Mouse (Mus musculus): ENCODE results near the gene Gm8126. TPM values are rescaled to one million over a fixed set of nuclear protein-coding genes. Genes with fewer than 3 reads are reported as not detected.
"Not testable (repeated sequence)": the region's sequence is repeated elsewhere in the genome, so short reads cannot be mapped to it uniquely, and the experiment has no call there.

The Gm8126 gene
- polyA plus RNA-seq (2017; shearing (Covaris generic)): not detected

DNA sequence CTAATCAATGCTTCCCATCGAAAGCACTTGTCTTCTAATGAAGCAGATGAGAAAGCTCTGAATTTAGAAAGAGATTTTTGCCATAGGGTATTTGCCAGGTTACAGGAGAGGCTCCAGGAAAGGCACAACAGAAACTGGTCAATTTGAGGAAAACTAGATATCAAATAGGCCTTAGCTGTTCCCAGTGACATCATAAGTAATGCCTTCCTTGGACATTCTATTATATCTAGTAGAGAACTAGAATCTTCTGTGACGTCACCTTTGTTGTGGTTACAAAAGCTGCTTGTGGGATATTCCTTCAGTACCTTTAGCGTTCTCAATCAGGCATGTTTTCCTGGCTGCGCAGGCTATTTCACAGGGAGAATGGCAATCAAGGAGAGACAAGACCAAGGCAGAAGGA lies at the start of gene Gm8126:
Gene Gm8126, plus strand, starts transcription at position 301 of the 400 bp plus-strand sequence.
- not testable (repeated sequence) for ATAC-seq

DNA sequence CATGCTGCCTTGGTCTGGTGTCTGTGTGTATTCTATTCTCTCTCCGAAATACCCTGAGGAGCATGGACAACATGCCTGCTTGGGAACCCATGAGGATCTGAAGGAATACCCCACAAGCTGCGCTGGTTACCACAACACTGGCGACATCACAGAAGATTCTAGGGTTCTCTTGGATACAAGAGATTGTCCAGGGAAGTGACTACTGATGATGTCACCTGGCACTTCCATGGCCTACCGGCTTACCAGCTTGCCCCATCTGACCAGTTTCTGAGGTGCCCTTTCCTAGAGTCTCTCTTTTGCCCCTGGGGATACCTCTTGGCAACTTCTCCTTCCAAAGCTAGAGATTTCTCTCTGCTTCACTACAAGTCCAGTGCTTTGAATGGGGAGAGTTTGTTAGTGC lies 23.2 kb upstream of the Gm8126 start, which contains the start of gene Gm8122:
Gene Gm8122, minus strand, starts transcription at position 101 of the 400 bp plus-strand sequence.
- not testable (repeated sequence) for ATAC-seq

DNA sequence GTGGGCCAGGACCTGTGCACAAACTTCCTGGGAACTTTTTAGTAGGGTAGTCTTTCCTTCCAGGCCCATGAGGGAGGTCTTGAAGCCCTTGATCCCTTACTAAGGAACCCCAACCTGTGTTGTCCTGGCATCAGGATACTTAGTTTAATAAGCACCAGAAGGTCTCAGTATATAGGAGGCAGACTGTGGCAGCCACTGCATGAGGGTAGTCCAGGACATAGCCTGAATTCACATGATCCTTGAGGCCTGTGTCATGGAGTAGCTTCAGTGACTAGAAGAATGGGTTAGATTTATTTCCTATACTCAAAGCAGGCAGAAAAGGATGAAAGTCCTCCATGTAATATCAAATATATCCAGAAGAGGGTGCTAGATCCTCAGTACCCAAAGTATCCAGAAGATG lies 20.7 kb upstream of the Gm8126 start:
- not testable (repeated sequence) for ATAC-seq

DNA sequence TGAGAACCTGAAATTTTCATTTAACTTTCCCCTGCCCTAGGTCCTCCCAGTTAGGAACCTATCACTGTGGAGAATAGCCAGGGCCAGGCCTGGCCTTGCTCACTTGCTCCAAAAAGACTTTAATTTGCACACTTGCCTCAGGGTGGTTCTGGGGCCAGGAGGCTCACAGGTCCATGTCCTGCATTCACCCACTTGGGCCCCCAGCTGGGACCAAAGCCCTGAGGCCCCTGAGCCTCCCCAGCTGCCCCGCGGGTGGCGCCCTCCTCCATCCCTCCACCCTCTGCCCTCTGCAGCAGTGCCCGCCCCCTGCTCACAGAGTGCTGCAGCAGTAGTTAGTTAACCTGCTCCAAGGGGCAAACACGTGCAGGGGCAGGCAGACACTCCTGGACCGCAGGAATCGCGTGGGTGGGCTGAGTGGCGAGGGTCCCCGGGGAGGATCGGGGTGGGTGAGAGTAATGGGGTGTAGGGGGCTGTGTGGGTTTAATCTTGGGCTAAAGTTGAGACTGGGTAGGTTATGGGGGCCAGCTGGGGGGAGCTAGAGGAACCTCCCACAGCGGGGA lies 8.8 kb upstream of the Gm8126 start:
- ATAC-seq: not testable (repeated sequence)

DNA sequence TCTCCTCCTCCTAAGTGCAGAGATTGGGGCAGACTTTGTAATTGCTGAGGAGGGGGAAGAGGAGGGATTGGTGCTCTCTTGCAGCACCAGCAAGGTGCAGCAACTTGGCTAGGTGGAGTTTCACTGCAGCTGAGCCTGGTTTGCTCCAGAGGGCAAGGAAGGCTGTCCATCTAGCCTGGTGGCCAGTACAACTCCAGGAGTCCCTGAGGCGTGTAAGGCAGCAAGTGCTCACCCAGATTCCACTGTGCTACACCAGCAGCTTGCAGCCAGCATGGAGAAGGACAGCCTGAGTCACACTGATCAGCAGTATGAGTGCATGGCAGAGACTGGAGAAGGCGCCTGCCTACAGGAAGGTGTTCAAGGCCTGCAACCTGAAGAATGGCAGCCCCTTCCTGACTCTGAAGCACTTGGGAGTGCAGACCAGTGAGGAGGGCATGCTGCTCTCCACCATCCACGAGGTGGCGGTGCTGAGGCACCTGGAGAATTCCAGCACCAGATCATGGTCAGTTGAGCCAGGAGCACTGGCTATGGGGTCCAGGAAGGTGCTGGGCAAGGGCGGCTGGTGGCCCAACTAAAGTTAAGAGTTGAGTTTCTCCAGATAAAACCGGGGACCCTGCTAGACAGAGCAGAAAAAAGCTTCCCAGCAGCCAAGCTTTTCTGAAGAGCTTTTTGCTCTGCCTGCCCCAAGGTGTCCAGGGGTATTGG lies 7.7 kb upstream of the Gm8126 start:
- ATAC-seq: not testable (repeated sequence)

DNA sequence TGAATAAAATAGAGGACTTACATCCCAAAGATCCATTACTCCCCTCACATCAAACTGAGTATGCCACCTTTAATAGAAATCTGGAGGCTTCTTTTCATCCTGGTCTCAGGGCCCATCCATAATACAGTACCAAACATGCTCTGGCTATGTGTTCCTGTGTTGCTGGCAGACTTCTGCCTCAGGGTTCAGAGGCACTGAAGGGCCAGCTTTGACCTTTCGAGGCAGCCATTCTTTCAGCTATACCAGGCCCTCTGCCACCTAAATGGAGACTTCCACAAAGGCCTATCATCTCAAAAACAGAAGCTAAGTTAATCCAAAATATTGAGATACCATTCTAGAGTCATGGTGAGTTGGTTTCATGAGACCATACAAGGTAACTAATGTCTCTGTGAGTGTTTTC lies 1.9 kb upstream of the Gm8126 start:
- ATAC-seq: not testable (repeated sequence)

DNA sequence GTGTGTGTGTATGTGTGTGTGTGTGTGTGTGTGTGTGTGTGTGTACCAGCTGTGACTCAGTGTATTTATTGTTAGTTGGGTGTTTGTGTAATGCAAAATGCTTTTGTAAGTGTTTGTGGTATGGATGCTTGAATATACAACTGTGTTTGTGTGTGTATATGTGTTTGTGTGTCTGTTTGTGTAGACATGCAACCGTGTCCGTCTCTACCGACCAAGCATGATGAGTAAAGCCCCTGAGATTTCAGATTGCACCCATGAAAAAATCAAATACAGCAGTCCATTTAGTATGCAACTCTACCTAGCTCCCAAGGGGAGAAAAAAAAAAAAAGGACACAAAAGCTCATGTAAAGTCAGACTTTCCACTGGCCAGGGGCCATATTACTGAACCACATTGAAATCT lies 5.0 kb downstream of the Gm8126 start:
- not testable (repeated sequence) for ATAC-seq

DNA sequence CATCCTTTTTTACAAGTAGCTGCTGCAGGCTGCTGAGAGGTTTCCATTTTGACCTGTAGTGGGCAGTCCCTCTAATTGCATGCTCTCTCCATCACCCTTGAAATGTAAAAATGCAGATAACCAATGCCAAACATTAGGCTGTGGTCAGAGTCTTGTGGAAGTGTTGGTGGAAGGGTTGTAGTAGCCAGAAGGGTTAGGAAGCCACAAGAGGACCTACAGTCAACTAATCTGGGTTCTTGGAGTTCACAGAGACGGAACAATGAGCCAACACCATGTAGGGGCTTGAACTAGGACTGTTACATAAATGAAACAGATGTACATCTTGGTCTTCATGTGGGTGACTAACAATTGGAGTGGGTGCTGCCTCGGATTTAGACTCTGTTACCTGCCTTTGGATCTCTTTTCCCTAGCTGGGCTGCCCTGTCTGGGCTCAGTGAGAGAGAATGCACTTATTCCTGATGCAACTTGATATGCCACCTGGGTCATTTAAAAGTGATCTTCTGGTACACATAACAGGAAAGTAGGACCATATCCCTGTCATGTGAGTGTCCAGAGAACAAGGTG lies 10.2 kb downstream of the Gm8126 start:
- not testable (repeated sequence) for ATAC-seq

DNA sequence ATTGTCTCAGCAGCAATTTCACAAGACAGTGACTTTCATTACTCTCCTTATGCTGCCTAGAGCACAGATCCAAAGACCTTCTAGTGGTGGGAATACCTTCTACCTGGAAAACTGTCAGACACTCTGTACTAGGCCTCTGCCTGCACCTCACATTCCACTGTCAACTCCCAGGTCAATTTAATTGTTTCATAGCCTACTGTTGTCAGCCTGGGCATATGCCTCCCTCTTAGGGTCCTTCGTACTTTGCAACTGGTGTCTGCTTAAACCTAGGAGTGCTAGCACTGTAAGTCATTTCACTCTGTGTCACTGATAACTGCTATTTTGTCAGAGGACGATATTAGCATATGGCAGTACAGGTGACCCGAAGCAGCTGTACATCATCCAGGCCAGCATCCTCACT lies 10.8 kb downstream of the Gm8126 start:
- not testable (repeated sequence) for ATAC-seq

DNA sequence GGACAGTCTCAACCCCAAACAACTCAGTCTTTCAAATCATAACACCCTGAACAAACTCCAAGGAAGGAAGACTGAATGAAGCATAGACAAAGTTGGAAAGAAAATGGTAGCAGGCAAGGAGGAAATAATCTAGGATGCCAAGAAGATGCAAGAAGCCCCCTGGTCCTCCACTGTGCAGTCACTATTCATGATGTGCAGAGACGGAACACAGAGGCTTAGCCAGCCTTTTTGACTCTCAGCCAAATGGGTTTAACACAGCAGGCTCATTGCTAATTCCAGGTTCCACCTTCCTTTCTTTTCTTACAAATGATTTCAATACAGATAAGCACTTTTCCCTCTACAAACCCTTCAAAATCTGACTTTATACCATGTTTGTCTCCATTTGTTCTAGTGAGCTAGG lies 14.7 kb downstream of the Gm8126 start:
- ATAC-seq: not testable (repeated sequence)

DNA sequence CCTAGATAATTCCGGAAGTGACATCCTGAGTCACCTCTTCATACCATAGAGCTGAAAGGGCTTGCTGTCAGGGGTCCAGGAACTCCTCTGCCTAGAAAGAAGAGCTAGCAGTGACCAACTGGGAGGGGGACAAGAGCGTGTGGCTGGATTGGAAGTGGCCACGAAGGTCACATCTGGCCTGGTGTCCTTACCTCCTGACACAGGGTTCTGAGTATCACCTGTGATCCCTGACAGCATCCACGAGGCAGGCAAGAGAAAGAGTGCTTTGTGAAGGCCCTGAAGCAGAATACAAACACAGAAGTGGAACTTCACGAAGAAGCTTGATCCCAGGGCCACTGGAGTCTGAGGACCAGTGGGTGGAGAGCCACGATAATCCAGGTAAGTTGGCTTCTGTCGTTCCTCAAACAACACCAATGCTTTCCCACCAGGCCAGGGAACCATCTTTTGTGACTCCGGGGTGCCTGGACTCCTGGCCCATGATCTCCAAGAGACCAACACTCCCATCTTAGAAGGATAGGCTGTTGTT lies 16.6 kb downstream of the Gm8126 start, which contains the start of gene Gm9732:
Gene Gm9732, plus strand, starts transcription at position 51 of the 526 bp plus-strand sequence.
- not testable (repeated sequence) for ATAC-seq

DNA sequence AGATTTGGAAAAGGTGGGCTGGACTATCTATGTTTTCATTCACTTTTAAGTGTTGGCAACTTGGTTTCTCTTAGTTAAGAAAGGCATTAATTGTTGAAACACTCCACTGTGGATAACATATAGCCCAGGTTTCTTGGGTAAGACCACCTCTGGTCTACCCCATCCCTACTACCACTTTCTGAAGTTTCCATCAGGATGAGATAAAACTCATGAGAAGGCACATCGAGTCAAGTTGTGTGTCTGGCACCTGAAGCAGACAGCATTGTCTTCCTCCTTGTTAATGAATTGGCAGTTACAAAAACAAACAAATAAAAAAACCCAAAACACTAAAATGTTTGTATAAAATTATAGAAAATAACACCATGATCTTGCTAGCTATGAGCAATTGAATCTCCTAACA lies 17.3 kb downstream of the Gm8126 start:
- not testable (repeated sequence) for ATAC-seq

DNA sequence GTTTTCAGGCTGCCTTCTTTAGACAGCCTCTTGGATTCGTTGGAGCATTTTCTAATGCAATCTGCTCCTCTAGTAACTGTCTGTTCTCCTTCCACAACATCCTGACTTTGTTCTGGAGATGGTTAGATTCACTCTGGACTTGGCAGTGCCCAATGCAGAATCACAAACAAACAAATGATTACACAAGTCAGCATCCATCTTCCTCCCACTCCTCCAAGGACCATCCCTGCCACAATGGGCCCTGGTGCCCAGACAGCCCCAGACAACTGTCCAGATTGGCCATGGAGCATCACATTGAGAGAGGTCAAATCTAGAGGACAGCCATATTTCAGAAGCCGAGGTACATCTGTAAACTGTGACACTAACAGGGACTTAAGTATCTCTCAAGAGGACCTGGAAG lies 19.0 kb downstream of the Gm8126 start:
- not testable (repeated sequence) for ATAC-seq

DNA sequence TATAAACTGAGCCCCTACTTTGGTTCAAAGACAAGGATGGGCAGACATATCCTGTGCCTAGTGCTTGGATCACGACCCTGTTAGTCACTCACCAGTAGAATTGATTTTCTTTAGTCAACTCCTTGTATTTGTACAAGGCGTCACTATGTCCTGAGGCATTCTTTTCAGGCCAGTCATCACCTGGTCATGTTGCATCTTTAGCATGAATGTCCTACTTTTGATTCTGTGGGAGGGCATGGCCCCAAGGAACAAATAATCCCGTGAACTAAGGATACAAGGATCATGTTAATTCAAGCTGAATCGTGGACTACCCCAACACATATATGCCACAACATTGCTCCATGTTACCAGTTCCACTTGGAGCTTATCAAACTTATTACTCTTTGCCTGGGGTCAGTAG lies 19.7 kb downstream of the Gm8126 start:
- ATAC-seq: not testable (repeated sequence)

DNA sequence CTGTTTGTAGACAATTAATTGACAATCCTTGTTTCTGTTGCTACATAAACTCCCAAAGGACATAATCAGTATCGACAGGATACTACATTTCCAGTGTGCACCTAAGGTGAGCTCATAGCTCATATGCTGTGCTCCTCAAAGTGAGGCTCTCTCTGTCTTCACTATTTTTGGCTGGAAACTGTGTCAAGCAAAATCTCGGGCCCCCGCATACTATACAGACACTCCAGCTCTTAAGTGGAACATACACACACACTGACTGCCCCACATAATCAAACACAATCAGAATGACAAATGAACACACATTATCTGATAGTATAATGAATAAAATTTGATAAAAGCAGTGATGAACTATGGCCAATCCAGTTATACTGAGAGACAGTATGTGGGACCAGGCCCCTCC lies 20.2 kb downstream of the Gm8126 start:
- ATAC-seq: not testable (repeated sequence)

DNA sequence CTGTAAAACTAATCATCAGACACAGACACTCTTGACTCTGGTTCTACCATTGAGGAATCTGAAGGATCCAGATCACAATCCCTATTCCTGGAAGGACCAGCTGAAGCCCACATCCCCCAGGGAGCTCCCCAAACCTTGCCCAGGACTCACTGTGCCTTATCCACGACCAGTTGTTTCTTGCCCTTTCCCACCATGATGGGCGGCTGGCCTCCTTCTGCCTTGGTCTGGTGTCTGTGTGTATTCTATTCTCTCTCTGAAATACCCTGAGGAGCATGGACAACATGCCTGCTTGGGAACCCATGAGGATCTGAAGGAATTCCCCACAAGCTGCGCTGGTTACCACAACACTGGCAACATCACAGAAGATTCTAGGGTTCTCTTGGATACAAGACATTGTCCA lies 35.1 kb downstream of the Gm8126 start, which contains the start of gene Gm8127:
Gene Gm8127, minus strand, starts transcription at position 330 of the 400 bp plus-strand sequence.
- ATAC-seq: not testable (repeated sequence)

Other genes with a start within 250 kb of the Gm8126 start
- not detected for gene Gm10376, start 243.0 kb upstream of the Gm8126 start, polyA plus RNA-seq (2017; shearing (Covaris generic))
- gene Gm8094, start 182.0 kb upstream of the Gm8126 start, polyA plus RNA-seq (2017; shearing (Covaris generic)): not detected
- gene Gm8104, start 158.0 kb upstream of the Gm8126 start, polyA plus RNA-seq (2017; shearing (Covaris generic)): not detected
- gene Gm7233, start 78.8 kb upstream of the Gm8126 start, polyA plus RNA-seq (2017; shearing (Covaris generic)): not detected
- not detected for gene Gm8122, start 23.3 kb upstream of the Gm8126 start, polyA plus RNA-seq (2017; shearing (Covaris generic))
- under 1 TPM; 0.42 to 0.44 TPM for gene Gm9732, start 16.4 kb downstream of the Gm8126 start, polyA plus RNA-seq (2017; shearing (Covaris generic))
- not detected for gene Gm8127, start 35.2 kb downstream of the Gm8126 start, polyA plus RNA-seq (2017; shearing (Covaris generic))
- not detected for gene 1700001F09Rik, start 89.2 kb downstream of the Gm8126 start, polyA plus RNA-seq (2017; shearing (Covaris generic))
- gene Gm8138, start 157.7 kb downstream of the Gm8126 start, polyA plus RNA-seq (2017; shearing (Covaris generic)): not detected

Data from activated CD4-positive, CD25-positive, alpha-beta regulatory T cell, adult 4 months (primary cell).